Mouse (Mus musculus) retina, postnatal 1 day (tissue): ENCODE data around the gene Gm8453.
"Not testable (repeated sequence)": the region's sequence is repeated elsewhere in the genome, so short reads cannot be mapped to it uniquely, and the experiment has no call there.

Experiments
- DNase-seq: peaks from one replicate; pipeline ENCODE4 v3.0.0-alpha.2; 2012

Gm8453 gene

DNA sequence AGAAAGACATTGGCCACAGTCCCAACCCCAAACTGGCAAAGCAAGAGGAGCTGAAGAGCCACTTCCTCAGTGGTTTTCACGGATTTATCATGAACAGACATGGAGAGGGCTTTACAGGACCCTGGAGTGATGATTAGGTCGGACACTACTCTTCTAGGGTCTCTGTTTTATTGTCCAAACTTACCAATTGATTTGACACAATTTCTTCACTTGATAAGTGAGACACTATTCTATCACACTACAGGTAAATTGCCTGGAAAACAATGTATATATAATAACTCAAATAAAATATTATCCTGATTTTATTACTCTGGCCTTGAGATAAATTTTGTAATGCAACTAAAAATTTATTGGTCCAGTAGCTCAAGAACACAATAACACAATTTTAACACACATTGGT lies at the start of gene Gm8453:
Gene Gm8453, minus strand, starts transcription at position 101 of the 400 bp plus-strand sequence.
- not testable (repeated sequence) for DNase-seq

DNA sequence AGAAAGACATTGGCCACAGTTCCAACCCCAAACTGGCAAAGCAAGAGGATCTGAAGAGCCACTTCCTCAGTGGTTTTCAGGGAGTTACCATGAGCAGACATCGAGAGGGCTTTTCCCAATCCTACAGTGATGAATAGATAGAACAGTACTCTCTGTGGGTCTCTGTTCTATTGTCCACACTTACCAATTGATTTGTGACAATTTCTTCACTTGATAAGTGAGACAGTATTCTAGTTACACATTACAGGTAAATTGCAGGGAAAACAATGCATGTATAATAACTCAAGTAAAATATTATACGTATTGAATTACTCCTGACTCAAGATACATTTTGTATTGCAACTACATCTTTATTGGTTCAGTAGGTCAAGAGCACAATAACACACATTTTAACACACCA lies 28.1 kb downstream of the Gm8453 start, which contains the start of gene Gm8653:
Gene Gm8653, minus strand, starts transcription at position 101 of the 400 bp plus-strand sequence.
- not testable (repeated sequence) for DNase-seq

DNA sequence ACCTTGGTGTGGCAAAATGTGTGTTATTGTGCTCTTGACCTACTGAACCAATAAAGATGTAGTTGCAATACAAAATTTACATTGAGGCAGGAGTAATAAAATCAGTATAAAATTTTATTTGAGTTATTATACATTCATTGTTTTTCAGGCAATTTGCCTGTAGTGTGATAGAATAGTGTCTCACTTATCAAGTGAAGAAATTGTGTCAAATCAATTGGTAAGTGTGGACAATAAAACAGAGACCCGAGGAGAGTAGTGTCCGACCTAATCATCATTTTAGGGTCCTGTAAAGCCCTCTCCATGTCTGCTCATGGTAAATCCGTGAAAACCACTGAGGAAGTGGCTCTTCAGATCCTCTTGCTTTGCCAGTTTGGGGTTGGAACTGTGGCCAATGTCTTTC lies 40.2 kb downstream of the Gm8453 start, which contains the start of gene Vmn1r143:
Gene Vmn1r143, plus strand, starts transcription at position 301 of the 400 bp plus-strand sequence.
- DNase-seq, result not testable (repeated sequence)
